Mouse (Mus musculus): Measurements from ENCODE around the gene Dcaf11. TPM values are rescaled to one million over a fixed set of nuclear protein-coding genes. Genes with fewer than 3 reads are reported as not detected.

The Dcaf11 gene
- polyA plus RNA-seq, 1 experiment from 2014 or later: 137 TPM

DNA sequence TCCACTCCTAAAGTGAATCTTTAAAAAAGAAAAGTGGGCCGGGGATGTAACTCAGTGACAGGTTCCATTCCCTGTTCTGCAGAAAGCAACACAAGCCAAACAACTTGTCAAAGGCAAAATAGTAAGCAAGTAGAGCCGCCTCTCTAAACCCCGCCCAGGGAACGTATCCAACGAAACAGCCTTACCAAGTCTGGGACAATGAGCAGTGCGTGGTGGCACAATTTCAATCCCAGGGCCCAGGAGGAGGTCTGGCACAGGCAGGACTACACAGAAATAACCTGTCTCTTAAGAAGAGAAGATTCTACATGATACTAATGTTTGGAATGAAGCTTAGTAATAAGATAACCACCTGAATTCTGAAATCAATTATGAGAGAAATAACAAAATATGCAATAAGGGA, 9.6 kb upstream of the Dcaf11 start:
- H3K36me3 ChIP-seq (ENCODE audit: control insufficient read depth, insufficient read depth, low read length): peaks cover 18% of the 10 kb centered on the region

DNA sequence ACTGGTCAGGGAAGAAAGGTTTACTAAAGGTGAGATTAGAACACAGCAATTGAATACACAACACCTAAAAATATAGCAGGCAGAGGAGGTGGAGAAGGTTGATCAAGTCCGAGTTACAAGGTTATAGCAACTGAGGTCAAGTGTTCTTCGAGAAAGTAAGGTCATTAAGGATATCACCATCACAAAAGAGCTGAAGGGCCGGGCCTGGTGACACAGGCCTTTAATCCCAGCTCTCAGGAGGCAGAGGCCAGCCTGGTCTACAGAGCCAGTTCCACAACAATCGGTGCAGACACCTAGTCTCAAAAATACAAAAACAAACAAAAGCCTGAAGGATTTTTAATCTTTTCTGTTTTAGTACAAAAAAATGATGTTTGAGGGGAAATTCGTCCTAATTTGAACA, 8.5 kb upstream of the Dcaf11 start:
- H3K27ac ChIP-seq (ENCODE audit: low read length): no peak overlapping the region
- H3K4me2 ChIP-seq (ENCODE audit: low read length): no peak overlapping the region
- H3K9ac ChIP-seq (ENCODE audit: low read depth, low read length): no peak overlapping the region
- WGBS: 65% methylated on average over 5 of the region's 5 CpGs
- H3K4me1 ChIP-seq (ENCODE audit: control insufficient read depth, insufficient read depth, low read length): no peaks in the 10 kb centered on the region
- ATAC-seq: no peak
- peaks cover 18% of the 10 kb centered on the region for H3K36me3 ChIP-seq (ENCODE audit: control insufficient read depth, insufficient read depth, low read length)
- H3K4me3 ChIP-seq (ENCODE audit: low read depth, low read length): no peak overlapping the region
- H3K9me3 ChIP-seq (replicated peaks; ENCODE audit: control insufficient read depth, low read length, poor library complexity, severe bottlenecking): no peaks in the 10 kb centered on the region
- no peaks in the 10 kb centered on the region for H3K27me3 ChIP-seq (ENCODE audit: control insufficient read depth, insufficient read depth, low read depth, low read length)

More for the DNA sequence above, 9.6 kb upstream of the Dcaf11 start:
- no peaks in the 10 kb centered on the region for H3K4me1 ChIP-seq (ENCODE audit: control insufficient read depth, insufficient read depth, low read length)
- H3K4me2 ChIP-seq (ENCODE audit: low read length): no peak overlapping the region
- ATAC-seq: no peak
- 87% methylated on average over 6 of the region's 6 CpGs for WGBS
- H3K9me3 ChIP-seq (replicated peaks; ENCODE audit: control insufficient read depth, low read length, poor library complexity, severe bottlenecking): no peaks in the 10 kb centered on the region
- no peak overlapping the region for H3K4me3 ChIP-seq (ENCODE audit: low read depth, low read length)
- no peaks in the 10 kb centered on the region for H3K27me3 ChIP-seq (ENCODE audit: control insufficient read depth, insufficient read depth, low read depth, low read length)
- no peak overlapping the region for H3K9ac ChIP-seq (ENCODE audit: low read depth, low read length)
- no peak overlapping the region for H3K27ac ChIP-seq (ENCODE audit: low read length)

DNA sequence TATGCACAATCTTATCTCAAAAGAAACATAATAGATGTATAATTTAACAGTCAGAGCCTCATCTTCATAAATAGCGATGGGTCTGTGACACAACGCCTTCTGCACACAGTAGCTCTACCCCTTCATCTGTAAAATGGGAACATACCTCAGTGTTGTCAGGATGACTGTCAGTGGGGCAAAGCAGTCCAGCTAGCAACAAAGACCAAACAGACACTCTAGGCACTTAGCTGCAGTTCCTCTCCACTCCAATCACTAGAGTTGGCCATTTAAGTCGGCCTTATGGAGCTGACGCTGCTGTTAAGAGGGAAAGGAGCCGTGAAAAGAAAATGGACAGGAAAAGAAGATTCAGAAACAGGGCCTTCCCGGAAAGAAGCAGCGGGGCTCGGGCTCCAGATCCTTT, 8.0 kb upstream of the Dcaf11 start:
- Histone ChIP-seq H3K27ac (ENCODE audit: low read length) (no peak overlapping the region), H3K9me3 (replicated peaks; ENCODE audit: control insufficient read depth, low read length, poor library complexity, severe bottlenecking) (no peaks in the 10 kb centered on the region), H3K4me1 (ENCODE audit: control insufficient read depth, insufficient read depth, low read length) (no peaks in the 10 kb centered on the region), H3K4me2 (ENCODE audit: low read length) (no peak overlapping the region), H3K36me3 (ENCODE audit: control insufficient read depth, insufficient read depth, low read length) (peaks cover 18% of the 10 kb centered on the region), H3K4me3 (ENCODE audit: low read depth, low read length) (no peak overlapping the region), H3K27me3 (ENCODE audit: control insufficient read depth, insufficient read depth, low read depth, low read length) (no peaks in the 10 kb centered on the region), H3K9ac (ENCODE audit: low read depth, low read length) (no peak overlapping the region)
- WGBS: 89% methylated on average over 8 of the region's 8 CpGs
- no peak for ATAC-seq

DNA sequence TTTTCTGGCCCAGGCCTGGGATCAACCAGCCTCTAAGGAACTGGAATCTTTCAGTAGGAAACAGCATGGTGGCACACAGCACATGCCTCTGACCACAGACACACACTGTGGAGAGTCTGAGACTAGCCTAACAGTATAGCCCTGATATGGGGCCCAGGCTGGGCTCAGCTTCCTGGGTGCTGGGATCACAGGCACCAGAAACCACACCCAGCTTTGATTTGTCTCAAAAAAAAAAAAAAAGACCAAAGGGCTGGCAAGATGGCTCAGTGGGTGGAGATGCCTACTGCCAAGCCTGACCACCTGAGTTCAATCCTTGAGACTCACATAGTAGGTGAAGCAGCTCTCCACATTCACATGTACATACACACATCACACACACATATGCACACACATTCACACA, 5.2 kb upstream of the Dcaf11 start:
- no peak for ATAC-seq
- Histone ChIP-seq H3K4me2 (ENCODE audit: low read length) (no peak overlapping the region), H3K9me3 (replicated peaks; ENCODE audit: control insufficient read depth, low read length, poor library complexity, severe bottlenecking) (no peaks in the 10 kb centered on the region), H3K4me1 (ENCODE audit: control insufficient read depth, insufficient read depth, low read length) (peaks cover 5% of the 10 kb centered on the region; the same call in 1 of the 2 replicates), H3K27ac (ENCODE audit: low read length) (no peak overlapping the region), H3K27me3 (ENCODE audit: control insufficient read depth, insufficient read depth, low read depth, low read length) (no peaks in the 10 kb centered on the region), H3K4me3 (ENCODE audit: low read depth, low read length) (no peak overlapping the region), H3K9ac (ENCODE audit: low read depth, low read length) (no peak overlapping the region), H3K36me3 (ENCODE audit: control insufficient read depth, insufficient read depth, low read length) (no peaks in the 10 kb centered on the region)

DNA sequence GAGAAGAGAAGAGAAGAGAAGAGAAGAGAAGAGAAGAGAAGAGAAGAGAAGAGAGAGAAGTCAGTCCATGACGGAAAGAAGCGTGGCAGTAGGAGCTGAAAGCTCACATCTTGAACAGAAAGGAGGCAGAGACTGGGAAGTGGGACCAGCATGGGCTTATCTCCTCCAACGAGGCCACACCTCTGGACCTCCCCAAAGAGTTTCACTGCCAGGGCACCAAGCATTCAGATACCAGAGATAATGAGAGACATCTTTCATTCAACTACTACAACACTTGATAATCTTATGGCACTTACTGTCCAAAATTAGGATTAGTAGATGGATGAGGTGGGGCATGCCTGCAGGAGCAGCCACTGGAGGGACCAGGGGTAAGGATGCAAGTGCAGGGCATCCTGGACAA, 4.0 kb upstream of the Dcaf11 start:
- 87% methylated on average over 3 of the region's 3 CpGs for WGBS
- no peak for ATAC-seq
- H3K36me3 ChIP-seq (ENCODE audit: control insufficient read depth, insufficient read depth, low read length): no peaks in the 10 kb centered on the region

DNA sequence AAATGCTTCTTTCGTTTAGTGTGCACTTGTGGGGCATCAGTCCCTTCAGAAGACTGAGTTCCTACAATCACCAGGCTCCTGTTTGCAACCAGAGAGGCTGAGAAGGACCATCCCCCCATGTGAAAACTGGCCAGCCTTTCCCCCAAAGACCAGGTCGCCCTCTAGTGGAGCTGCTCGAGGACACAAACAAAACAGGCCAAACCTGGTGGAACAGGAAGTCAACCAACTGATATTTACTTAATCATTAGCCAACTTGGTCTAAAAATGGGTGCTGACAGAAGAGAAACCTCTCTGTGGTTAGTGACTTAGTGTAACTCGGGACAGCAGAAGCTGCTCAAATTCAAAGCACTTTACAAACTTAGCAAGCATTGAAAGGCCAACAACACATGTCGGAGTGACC, 2.8 kb upstream of the Dcaf11 start:
- WGBS: 30% methylated on average over 5 of the region's 5 CpGs
- no peak overlapping the region for H3K27ac ChIP-seq (ENCODE audit: low read length)
- no peak for ATAC-seq
- H3K9ac ChIP-seq (ENCODE audit: low read depth, low read length): no peak overlapping the region
- H3K27me3 ChIP-seq (ENCODE audit: control insufficient read depth, insufficient read depth, low read depth, low read length): no peaks in the 10 kb centered on the region
- H3K4me1 ChIP-seq (ENCODE audit: control insufficient read depth, insufficient read depth, low read length): peaks cover 15% of the 10 kb centered on the region
- no peaks in the 10 kb centered on the region for H3K9me3 ChIP-seq (replicated peaks; ENCODE audit: control insufficient read depth, low read length, poor library complexity, severe bottlenecking)
- no peak overlapping the region for H3K4me3 ChIP-seq (ENCODE audit: low read depth, low read length)
- H3K36me3 ChIP-seq (ENCODE audit: control insufficient read depth, insufficient read depth, low read length): no peaks in the 10 kb centered on the region
- no peak overlapping the region for H3K4me2 ChIP-seq (ENCODE audit: low read length)

More for the DNA sequence above, 4.0 kb upstream of the Dcaf11 start:
- H3K4me3 ChIP-seq (ENCODE audit: low read depth, low read length): no peak overlapping the region
- no peak overlapping the region for H3K4me2 ChIP-seq (ENCODE audit: low read length)
- no peaks in the 10 kb centered on the region for H3K9me3 ChIP-seq (replicated peaks; ENCODE audit: control insufficient read depth, low read length, poor library complexity, severe bottlenecking)
- H3K27me3 ChIP-seq (ENCODE audit: control insufficient read depth, insufficient read depth, low read depth, low read length): no peaks in the 10 kb centered on the region
- H3K27ac ChIP-seq (ENCODE audit: low read length): no peak overlapping the region
- H3K9ac ChIP-seq (ENCODE audit: low read depth, low read length): no peak overlapping the region
- H3K4me1 ChIP-seq (ENCODE audit: control insufficient read depth, insufficient read depth, low read length): peaks cover 5% of the 10 kb centered on the region; the same call in 1 of the 2 replicates

DNA sequence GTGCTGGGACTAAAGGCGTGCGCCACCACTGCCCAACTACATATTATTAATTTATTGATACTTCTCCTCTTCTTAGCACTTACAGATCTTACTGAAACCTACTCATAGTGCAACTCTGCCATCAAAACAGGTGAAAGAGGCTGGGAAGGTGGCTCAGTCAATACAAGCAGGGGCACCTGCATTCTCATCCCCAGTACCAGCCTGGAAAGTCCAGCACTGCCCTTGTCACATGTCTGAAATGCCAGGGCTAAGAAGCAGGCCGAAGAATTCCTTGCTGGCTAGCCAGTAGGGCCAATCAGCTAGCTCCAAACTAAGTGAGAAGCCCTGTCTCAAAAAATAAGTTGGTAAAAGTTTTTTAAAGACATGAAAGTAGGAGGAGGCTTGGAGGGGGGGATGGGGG, 2.2 kb upstream of the Dcaf11 start:
- no peaks in the 10 kb centered on the region for H3K36me3 ChIP-seq (ENCODE audit: control insufficient read depth, insufficient read depth, low read length)
- H3K9ac ChIP-seq (ENCODE audit: low read depth, low read length): no peak overlapping the region
- no peak overlapping the region for H3K4me3 ChIP-seq (ENCODE audit: low read depth, low read length)
- peaks cover 20% of the 10 kb centered on the region for H3K4me1 ChIP-seq (ENCODE audit: control insufficient read depth, insufficient read depth, low read length)
- H3K27me3 ChIP-seq (ENCODE audit: control insufficient read depth, insufficient read depth, low read depth, low read length): no peaks in the 10 kb centered on the region
- 90% methylated on average over 3 of the region's 3 CpGs for WGBS
- ATAC-seq: no peak
- no peak overlapping the region for H3K4me2 ChIP-seq (ENCODE audit: low read length)
- H3K27ac ChIP-seq (ENCODE audit: low read length): no peak overlapping the region
- no peaks in the 10 kb centered on the region for H3K9me3 ChIP-seq (replicated peaks; ENCODE audit: control insufficient read depth, low read length, poor library complexity, severe bottlenecking)

DNA sequence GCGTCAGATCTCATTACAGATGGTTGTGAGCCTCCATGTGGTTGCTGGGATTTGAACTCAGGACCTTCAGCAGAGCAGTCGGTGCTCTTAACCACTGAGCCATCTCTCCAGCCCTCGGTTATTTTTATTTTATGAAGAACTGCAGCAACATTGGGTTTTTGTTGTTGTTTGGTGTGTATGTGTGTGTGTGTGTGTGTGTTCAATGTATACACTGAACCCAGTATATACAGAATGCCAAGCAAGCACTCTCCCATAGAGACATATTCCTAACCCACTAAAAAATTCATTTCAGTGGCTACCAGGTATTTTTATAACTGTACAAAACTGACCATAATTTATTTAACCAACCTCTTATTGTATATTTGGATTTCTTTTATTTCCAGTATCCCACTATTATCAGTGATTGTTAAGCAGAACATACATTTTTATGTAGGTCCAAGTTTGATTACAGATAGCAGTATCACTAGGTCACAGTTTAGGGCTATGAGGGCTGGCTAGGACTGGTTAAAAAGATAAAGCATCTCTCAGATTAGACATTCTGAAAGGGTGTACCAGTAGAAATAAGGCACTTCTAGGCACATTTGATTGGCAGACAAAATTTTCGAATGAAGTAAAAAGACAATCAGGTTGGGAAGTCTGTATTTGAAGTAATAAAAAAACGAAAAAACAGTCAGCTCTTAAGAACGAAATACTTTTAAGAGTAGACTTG, 912 bp upstream of the Dcaf11 start:
- no peak for ATAC-seq
- no peak overlapping the region for H3K9ac ChIP-seq (ENCODE audit: low read depth, low read length)
- H3K9me3 ChIP-seq (replicated peaks; ENCODE audit: control insufficient read depth, low read length, poor library complexity, severe bottlenecking): no peaks in the 10 kb centered on the region
- H3K4me2 ChIP-seq (ENCODE audit: low read length): peak overlapping the region; percentile 68
- H3K4me3 ChIP-seq (ENCODE audit: low read depth, low read length): peak overlapping the region; percentile 62
- peaks cover 20% of the 10 kb centered on the region for H3K4me1 ChIP-seq (ENCODE audit: control insufficient read depth, insufficient read depth, low read length)
- 56% methylated on average over 6 of the region's 6 CpGs for WGBS
- H3K36me3 ChIP-seq (ENCODE audit: control insufficient read depth, insufficient read depth, low read length): no peaks in the 10 kb centered on the region
- H3K27ac ChIP-seq (ENCODE audit: low read length): no peak overlapping the region
- H3K27me3 ChIP-seq (ENCODE audit: control insufficient read depth, insufficient read depth, low read depth, low read length): no peaks in the 10 kb centered on the region

DNA sequence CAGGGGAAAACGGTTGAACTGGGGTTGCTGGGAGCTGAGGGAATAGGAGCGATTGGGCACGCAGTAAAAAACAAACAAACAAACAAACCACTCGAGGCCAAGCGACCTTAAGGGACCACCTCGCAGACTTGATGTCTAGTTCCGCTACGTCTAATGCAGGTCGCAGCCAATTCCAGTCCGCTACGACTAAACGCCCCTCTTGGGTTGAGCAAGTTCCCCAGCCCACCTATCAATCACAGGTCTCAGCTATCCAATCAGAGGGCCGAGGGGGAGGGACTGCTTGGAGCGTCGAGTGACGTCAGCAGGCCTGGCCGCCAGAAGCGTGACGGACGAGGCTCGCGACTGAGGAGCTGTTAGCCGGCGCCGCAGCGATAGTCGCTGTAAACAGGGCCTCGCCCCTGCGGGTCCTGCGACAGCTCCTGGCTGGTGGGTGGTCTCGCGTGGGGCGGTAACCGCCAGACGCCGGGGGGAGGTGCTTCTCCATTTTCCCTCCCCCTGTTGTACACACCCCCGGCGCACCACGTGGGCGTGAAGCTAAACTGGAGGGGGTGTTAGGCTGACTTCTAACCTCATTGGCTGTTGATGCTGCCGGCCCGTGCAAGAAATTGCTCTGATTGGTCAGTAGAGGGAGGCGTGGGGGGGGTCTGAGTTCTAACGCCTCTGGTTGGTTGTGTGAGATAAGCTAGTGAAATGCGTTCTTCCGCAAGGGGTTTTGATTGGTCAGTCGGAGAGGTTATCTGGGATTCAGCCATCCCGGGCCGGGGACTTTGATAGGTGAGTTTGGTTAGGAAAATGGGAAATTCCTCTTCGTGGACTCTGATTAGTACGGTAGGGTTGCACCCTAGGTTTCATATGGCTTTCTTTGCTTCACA, 632 bp downstream of the Dcaf11 start, which contains the start of gene A730061H03Rik:
TSS of gene A730061H03Rik (minus strand) at position 205 of the 872 bp plus-strand sequence.
- Histone ChIP-seq H3K9ac (ENCODE audit: low read depth, low read length) (peak within 1 kb of the TSS; percentile 90), H3K27ac (ENCODE audit: low read length) (peak within 1 kb of the TSS; percentile 99), H3K9me3 (replicated peaks; ENCODE audit: control insufficient read depth, low read length, poor library complexity, severe bottlenecking) (no peaks in the 10 kb centered on the region), H3K4me1 (ENCODE audit: control insufficient read depth, insufficient read depth, low read length) (peaks cover 20% of the 10 kb centered on the region), H3K4me3 (ENCODE audit: low read depth, low read length) (peak within 1 kb of the TSS; percentile 62), H3K36me3 (ENCODE audit: control insufficient read depth, insufficient read depth, low read length) (peaks cover 13% of the 10 kb centered on the region), H3K27me3 (ENCODE audit: control insufficient read depth, insufficient read depth, low read depth, low read length) (no peaks in the 10 kb centered on the region), H3K4me2 (ENCODE audit: low read length) (peak within 1 kb of the TSS; percentile 68)
- WGBS: under 1% methylated on average over 51 of the region's 51 CpGs
- peak; percentile 98 for ATAC-seq
